Mouse (Mus musculus): ENCODE measurements at regions not wholly inside any gene's neighbourhood (a gene's known extent, or its start where the extent isn't known, plus 50 kb on each side); places are given as distances from the start of the nearest gene placed in this dataset.

DNA sequence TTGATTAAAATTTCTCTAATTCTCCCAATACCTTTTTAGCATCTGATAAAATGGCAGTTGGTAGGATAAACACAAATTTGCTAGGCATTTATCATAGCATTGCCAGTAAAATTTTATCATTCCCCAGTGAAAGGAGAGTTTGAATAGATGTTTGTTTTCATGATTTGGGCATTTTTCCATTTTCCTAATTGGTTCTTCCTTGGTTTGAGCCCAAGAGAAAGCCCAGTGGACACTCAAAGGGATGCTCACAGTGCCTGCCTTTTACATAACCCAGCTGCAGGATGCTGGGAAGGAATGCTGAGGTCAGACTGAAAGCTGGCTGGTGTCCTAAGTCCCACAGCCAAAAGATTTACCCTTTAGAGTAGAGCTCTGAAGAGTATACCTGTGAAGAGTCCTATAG is 95.4 kb upstream of the Ogfrl1 start:
- TF ChIP-seq CTCF (IDR thresholded peaks at IDR 0.05; ENCODE audit: low read depth), result no peak
- no peak for TF ChIP-seq EP300 (IDR thresholded peaks at IDR 0.05; ENCODE audit: low read depth)

Data from liver, embryonic 14.5 days (tissue).